Mouse (Mus musculus) B cell, adult 62 days (primary cell): Measurements from ENCODE around the gene Gm49336. TPM values are rescaled to one million over a fixed set of nuclear protein-coding genes. Genes with fewer than 3 reads are reported as not detected.

Experiments
- total RNA-seq: library from RNA; stranded (reverse); gene quantifications from 4 replicates; pipeline ENCODE4 v1.2.4, GENCODE M21; 2023

Gm49336 gene
- 51.4 to 61.9 TPM (median 56.0 TPM) in 4 replicates for total RNA-seq

DNA sequence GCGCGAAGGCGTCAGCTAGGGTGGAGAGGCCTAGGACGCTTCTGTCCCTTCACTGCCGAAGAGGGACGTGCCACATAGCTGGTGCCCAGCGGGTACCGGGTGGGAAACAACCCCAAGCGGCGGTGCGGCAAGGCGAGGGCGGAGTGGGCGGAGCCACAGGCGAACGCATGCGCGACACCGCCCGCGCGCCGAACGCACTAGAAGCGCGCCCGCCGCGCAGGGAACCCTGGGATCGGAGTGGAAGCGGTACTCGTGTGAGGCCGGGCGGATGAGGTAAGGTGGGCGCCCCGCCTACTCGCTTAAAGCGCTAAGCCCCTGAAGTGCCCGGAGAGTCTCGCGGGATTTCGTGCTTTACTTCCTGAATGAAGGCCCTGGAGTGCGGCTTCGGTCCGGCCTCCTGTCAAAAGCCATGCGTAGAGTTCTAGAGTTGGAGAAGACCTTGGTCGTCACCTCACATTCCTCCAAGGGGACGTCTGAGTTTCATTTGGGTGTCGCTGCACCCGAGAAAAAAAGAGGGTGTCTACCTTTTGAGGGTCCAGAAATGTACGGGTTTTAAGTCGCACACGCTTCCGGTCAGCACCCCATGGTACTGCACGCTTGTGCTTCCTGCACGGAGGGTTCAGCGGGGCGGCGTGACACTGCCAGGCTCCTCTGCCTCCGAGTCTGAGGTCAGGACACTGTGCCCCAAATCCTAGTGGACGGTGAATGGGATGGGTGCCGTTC, at the start of gene Gm49336, which contains the start of gene Nupl1:
Gene Gm49336, minus strand, starts transcription at position 227 of the 723 bp plus-strand sequence.
Gene Nupl1, minus strand, starts transcription at position 151 of the 723 bp plus-strand sequence.

DNA sequence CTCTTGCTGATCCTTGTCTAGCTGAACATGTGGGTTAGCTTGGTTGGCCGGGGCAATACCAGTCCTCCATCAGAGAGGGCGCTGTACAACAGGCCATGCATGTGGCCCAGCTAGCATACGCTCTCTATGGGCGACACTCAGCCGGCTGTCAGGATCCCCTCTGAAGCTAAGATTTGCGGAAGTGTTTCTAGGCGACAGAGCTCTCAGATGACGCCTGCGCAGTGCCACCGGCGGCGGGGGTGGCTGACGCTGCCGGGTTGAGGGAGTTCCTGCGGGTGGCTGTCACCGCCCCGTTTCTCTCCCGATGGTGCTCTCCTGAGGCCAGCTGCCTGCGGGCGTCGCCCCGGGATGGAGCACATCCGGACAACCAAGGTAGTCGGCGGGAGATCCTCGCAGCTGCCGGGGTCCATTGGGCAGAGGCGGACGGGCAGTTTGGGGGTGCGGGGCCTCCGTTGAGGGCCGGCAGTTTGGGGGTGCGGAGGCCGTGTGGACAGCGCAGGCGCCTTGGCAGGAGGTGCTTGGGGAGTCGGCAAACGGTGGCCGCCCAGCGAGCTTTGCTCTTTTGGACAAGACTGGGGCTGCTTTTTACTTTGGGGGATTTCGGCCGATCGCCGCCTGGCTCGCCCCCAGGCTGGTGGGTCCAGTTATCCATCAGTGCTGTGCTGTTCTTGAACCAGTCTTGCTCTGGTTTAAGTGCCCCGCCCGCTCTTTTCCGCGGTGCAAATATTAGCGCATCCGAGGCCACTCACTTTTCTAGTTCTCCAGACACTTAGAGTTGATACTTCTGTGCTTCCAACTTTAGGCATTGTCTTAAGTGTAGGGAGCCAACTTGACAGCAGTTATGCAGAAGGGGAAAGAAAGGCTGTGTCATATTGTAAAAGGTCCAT, 13.9 kb upstream of the Gm49336 start, which contains the start of gene Mtmr6:
Gene Mtmr6, plus strand, starts transcription at position 239 of the 887 bp plus-strand sequence.

DNA sequence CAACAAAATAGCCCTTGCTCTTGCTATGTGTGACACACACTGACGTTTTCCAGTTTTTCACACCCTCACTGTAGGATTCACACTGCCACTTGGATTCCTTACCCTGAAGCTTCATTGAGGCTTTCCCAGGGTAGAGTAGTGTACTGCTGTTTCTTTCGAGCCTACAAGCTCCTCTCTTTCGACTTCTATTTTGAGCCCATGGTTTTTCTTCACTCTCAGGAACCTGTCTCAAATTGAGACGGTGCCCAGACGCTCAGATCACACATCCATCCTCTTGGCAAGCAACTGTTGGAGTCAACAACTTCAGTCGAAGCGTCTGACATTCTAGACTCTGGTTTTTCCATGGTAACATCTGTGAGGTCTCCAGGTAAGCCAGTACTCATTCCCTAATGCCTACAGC, 54.4 kb downstream of the Gm49336 start, which contains the start of gene Atp8a2:
Gene Atp8a2, minus strand, starts transcription at position 296 of the 400 bp plus-strand sequence.

Other genes with a start within 250 kb of the Gm49336 start
- gene Atp8a2, start 54.3 kb downstream of the Gm49336 start, total RNA-seq, result 0.06 to 0.63 TPM (median 0.26 TPM) in 3 of 4 replicates, not detected in the other
- gene Nupl1, start 76 bp downstream of the Gm49336 start, total RNA-seq, result not detected in 4 replicates
- 32.5 to 42.5 TPM (median 36.8 TPM) in 4 replicates for gene Mtmr6, start 13.7 kb upstream of the Gm49336 start, total RNA-seq
- gene Amer2, start 121.8 kb upstream of the Gm49336 start, total RNA-seq, result 0.06 to 0.14 TPM (median 0.09 TPM) in 3 of 4 replicates, not detected in the other